Mouse (Mus musculus) cerebellum, adult 9-11 months (tissue): ENCODE results near the gene Igfbp2.

ENCODE experiments used
- DNase-seq: peaks from one replicate; pipeline ENCODE4 v3.0.0; 2022

The Igfbp2 gene

DNA sequence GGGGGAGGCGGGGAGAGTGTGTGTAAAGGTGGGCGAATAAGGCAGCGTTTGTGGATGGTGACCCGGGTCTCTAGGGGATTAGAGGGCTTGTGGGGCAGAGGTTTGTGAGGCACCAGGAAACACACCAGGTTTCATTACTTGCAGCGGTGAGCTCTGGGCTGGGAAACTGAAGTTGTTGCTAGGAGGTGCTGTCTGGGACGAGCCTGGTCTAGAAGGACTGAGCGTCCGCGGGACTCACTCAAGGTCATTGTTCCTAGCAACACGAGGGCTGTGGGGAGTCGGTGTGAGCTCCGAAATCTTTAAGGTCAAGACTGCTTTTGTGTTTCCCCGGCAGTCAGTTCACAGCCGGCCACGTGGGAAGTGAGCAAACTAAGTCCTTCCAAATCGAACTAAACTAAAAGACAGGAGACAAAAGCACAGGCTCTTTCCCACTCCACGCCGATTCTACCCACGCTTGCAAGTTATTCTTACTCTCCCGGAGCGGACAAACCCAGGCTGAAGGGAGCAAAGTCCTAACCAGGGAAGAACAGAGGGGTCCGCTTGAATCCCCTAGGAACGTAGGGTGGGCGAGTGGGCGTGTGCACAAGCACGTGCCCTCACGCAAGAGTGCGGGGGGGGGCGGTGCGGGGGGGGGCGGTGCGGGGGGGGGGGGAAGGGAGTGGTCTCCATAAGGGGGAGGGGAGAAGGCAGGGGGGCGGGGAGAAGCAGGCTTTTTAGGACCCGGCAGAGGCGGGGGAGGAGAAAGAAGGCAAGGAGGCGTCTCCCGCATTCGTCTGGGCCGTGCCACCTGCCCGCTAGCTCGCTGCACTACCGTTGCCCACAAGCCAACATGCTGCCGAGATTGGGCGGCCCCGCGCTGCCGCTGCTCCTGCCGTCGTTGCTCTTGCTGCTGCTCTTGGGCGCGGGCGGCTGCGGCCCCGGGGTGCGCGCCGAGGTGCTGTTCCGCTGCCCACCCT lies at the start of gene Igfbp2:
TSS of gene Igfbp2 (plus strand) at position 753 of the 956 bp plus-strand sequence.
- DNase-seq = peak; percentile 9

- DNase-seq = no peak
Observed at GRCm38 (mm10) chr1:72778789-72779188, 45.5 kb upstream of the Igfbp2 start.

GRCm38 (mm10) chr1:72780720-72781119 lies 43.6 kb upstream of the Igfbp2 start:
- no peak for DNase-seq

- no peak for DNase-seq
Observed at GRCm38 (mm10) chr1:72783341-72783740, 41.0 kb upstream of the Igfbp2 start.

DNA sequence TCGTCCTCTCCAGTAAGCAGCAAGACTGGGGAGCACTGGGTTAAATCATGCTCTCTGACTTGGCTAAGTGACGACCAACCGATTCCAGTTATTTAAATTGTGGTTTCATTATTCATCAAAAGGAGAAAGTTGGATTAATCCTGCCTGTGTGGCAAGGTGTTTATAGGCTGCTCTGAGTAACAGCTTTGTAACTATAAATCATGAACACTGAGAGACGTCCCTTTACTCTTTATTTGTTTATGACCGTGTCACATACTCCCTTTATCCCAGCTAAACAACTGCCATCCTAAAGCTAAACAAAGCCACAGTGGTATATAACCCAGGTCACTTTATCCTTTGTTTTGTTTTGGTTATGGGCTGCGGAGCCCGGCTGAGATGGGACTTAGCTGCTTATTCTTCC lies 40.3 kb upstream of the Igfbp2 start:
- no peak for DNase-seq

- DNase-seq = no peak
Observed at GRCm38 (mm10) chr1:72790670-72791069, 33.6 kb upstream of the Igfbp2 start.

DNA sequence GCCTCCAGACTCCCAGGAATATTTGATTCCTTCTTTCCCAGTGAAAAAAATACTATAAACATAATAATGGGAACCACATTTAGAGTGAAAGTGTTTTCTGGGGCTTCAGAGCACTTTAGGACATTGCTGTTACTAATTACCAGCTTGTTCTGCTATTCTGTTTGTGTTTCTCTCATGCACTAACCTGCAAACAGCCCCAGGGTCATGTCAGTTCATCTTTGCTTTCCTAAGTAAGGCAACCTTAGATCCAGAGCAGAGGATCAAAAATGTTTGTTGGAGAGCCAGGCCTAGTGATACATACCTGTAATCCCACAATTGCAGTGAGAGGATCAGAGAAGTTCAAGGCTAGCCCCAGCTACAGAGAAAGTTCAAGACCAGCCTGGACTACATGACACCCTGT lies 32.6 kb upstream of the Igfbp2 start:
- DNase-seq = no peak

GRCm38 (mm10) chr1:72792262-72792661 lies 32.0 kb upstream of the Igfbp2 start:
- DNase-seq = no peak

GRCm38 (mm10) chr1:72793230-72793629 lies 31.1 kb upstream of the Igfbp2 start:
- no peak for DNase-seq

- no peak for DNase-seq
Observed at GRCm38 (mm10) chr1:72796128-72796527, 28.2 kb upstream of the Igfbp2 start.

- no peak for DNase-seq
Observed at GRCm38 (mm10) chr1:72797102-72797665, 27.1 kb upstream of the Igfbp2 start.

GRCm38 (mm10) chr1:72798441-72798840 lies 25.9 kb upstream of the Igfbp2 start:
- no peak for DNase-seq

GRCm38 (mm10) chr1:72804031-72804430 lies 20.3 kb upstream of the Igfbp2 start:
- no peak for DNase-seq

GRCm38 (mm10) chr1:72805037-72805436 lies 19.3 kb upstream of the Igfbp2 start:
- no peak for DNase-seq

GRCm38 (mm10) chr1:72805476-72806043 lies 18.7 kb upstream of the Igfbp2 start:
- no peak for DNase-seq

DNA sequence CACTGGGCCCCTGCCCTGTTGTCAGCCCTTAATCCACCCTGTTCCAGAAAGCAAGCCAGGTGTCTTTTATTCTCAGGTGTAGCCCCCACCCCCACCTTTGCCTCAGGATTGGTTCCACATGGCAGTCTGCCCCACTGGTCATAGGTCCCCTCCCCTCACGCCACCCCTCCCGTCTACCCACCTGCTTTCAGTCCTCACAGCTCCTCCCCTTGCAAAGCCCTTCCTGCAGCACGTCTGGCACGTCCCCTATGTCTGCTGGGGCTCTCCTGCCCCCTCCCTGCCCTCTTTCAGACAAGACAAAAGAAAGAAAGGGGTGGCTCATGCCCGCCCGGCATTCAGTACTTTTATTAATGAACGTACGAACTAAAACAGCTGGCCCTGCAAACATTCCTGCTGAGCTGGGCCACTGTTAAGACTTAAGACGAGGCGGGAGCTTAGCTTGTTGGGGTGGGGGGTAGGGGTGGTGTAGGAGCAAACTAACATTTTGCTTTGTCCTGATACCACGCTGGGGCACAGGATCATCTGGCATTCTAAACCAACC lies 18.2 kb upstream of the Igfbp2 start:
- no peak for DNase-seq

DNA sequence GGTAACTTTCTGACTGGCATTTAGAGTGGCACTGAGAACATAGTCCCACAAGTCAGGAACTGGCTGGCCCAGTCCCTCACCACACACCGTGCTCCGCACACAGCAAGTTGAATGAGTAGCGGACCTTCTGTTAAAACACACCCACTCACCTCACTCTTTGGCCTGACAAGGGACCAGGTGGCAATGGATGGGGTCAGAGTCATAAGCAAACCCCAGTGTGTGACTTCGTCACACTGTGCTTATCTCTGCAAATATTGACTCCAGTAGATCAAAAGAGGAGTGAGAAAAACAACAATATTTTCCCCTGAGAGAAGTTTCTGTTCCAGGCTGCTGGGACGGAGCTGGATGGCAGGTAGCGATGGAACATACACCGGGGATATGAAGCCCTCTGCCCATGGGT lies 15.0 kb upstream of the Igfbp2 start:
- no peak for DNase-seq

GRCm38 (mm10) chr1:72809951-72810675 lies 14.2 kb upstream of the Igfbp2 start:
- DNase-seq = no peak

DNA sequence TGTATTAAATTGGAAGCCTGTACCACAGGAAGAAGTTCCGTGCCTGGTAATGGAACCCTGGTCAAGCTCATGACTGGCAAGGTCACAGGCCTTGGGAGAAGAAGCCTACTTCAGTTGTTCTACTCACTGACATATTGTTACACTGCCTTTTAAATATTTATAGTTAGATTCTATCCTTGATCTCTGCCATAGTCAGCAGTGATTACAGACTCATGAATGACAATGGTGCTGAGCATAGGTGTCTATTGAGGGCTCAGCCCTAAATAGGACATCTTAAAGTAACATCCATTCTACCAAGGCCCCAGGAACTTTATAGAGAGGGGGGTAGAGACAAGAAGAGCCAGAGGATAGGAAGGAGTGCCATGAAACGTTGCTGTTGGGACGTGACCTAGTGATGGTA lies 13.2 kb upstream of the Igfbp2 start:
- DNase-seq = no peak

- no peak for DNase-seq
Observed at GRCm38 (mm10) chr1:72813089-72813638, 11.1 kb upstream of the Igfbp2 start.

DNA sequence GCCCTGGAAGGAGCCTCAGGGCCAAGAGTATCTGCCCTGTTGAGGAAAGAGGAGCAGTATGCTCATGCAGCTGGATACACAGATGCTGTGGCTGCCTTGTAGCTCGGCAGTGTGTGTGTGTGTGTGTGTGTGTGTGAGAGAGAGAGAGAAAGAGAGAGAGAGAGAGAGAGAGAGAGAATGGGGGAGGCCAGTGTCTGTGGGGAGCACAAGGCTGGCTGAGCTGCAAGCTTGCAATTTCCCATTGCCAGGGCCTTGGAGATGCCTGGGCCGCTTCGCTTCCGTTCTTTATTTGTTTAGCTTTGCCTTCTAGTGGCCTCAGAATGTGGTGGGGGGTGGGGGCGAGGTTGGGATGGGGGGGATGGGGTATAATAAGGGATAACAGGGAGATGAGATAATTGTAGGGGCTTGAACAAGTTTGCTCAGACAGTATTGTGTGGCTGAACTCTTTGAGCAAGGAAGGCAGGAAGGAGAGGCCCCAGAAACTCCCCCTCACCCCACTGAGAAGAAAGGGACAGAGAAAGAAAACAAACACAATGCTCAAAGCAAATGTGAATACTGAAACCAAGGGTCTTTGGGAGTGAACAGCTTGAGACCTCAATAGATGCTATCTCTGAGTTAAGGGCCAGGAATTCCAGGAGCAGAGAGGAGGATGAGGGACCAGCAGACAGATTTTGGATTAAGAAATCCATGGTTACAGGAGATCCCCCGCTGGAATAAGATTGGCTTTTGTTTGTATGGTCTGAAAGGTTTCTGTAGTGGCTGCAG lies 10.5 kb upstream of the Igfbp2 start:
- DNase-seq = no peak

- DNase-seq = no peak
Observed at GRCm38 (mm10) chr1:72815184-72815583, 9.1 kb upstream of the Igfbp2 start.
